Mouse (Mus musculus): Measurements from ENCODE around the gene Prss46.

DNA sequence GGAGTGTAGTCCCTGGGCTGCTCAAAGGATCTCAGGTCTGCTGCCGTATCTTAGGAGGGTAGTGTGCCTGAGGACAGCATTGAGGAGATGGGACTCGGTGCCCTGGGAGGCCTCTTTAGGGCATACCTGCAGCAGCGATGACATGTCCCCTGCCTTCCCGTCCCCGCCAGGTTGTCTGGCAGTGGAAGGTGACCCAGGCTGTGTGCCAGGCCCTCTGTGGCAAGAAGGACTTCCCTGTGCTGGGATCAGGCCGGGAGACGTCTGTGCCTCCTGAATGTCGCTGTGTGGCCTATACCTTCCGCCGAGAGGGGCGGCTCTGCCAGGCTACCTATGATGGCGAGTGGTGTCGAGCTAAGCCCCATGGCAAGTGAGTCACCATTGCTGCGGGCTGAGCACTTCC, 44.6 kb downstream of the Prss46 start:
- TF ChIP-seq POLR2A (IDR thresholded peaks at IDR 0.05; ENCODE audit: control insufficient read depth, extremely low read depth, insufficient read depth, low read length, poor library complexity) (no peak), CTCF (IDR thresholded peaks at IDR 0.05; ENCODE audit: borderline replicate concordance, control insufficient read depth, extremely low read depth, insufficient read depth, low read length, poor library complexity) (no peak)

All from thymus, adult 2 months (tissue).